Mouse (Mus musculus) frontal cortex, adult (tissue): ENCODE results near the gene Taf4.

Experiments
- ATAC-seq: cut with Nextera tagmentation; 2 replicates; pipeline ENCODE4 v1.9.2; 2017; ENCODE audit warnings: mild to moderate bottlenecking, moderate library complexity, mixed read lengths; ENCODE audit not compliant: low TSS enrichment

Taf4 gene

DNA sequence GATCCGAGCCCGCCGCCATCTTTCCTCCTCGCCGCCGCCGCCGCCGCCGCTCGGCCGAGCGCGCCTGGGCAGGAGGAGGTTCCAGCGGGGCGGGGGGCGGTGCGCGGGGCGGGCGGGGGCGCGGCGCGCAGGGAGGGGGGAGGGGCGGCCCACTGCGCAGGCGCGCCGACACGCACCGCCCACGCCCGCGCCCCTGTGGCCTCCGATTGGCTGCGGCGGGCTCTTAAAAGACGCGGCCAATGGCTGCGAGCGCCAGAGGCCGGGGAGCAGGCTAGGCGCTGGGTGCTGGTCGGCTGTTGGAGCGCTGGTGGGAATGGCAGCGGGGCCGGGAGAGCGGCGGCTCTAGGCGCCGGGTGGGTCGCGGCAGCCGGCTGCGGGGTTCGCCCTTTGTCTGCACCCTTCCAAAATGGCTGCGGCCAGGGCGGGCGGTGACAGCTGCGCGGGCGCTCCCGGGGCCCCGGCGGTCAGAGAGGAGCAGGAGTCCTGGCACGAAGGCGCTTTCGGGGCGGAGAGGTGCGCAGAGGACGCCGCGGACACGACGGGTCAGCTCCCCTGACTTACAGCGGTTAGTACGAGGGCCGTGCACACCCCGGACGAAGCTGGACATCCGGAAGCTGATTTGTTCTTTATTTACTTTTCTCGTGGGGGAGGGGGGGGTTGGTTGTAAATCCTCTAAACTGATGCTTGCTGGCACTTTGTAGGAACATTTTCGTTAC is at the start of gene Taf4:
TSS of gene Taf4 (minus strand) at position 19 of the 716 bp plus-strand sequence.
- peak; percentile 44; the same call in 1 of the 2 replicates for ATAC-seq

GRCm38 (mm10) chr2:180025861-180026200 is 49.4 kb upstream of the Taf4 start:
- no peak for ATAC-seq

GRCm38 (mm10) chr2:180025135-180025860 is 48.9 kb upstream of the Taf4 start:
- peak; percentile 22 for ATAC-seq

DNA sequence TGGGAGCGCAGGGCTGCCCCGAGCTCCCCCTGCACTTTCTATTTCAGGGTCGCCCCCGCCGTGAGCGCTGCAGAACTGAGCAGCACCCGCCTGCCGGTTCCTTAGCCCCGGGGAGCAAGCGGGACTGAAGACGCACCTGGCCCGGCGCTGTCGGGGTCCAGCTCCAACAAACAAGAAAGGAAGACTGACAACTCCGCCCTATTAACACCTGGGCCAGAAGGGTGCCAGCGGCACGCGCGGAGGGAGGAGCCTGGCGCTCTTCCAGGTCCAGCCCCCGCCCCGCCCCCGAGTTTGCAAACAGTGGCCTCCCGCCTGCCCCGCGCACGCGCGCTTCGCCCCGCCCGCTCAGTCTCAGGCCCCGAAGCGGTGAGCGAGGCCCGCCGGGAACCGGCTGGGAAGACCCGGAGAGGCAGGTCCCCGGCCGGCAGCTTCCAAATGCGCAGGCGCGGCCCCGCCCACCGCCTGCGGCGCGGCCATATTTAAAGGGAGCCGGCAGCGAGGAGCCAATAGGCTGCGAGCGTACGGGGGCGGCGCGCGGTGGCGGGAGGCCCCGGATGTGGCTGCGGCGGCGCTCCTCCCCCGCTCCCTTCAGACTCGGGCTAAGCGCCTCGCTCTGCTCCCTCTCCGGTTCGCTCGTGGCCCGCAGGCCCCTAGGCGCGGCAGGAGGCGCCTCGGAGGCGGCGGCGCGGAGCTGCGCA is 48.1 kb upstream of the Taf4 start, which contains the start of gene Lsm14b:
TSS of gene Lsm14b (plus strand) at position 587 of the 698 bp plus-strand sequence.
- ATAC-seq = peak; percentile 88

DNA sequence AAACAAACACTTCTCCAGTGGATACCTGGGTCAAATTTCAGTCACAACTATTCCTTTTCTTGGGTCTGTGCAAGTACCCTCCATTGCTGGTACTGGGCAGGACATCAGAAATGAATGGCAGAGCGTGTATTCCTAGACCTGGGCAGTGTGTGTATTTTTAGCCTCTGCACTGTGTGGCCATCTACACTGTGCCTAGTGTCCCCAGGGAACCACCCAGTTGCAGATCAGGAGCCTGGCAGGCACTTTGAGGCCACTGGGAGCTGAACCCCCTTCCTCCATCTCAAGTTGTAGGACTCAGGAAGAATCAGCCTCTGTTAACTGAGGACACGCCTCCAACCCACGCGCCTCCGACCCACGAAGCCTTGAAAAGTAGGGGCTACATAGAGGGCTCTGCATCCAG is 46.3 kb upstream of the Taf4 start:
- no peak for ATAC-seq

DNA sequence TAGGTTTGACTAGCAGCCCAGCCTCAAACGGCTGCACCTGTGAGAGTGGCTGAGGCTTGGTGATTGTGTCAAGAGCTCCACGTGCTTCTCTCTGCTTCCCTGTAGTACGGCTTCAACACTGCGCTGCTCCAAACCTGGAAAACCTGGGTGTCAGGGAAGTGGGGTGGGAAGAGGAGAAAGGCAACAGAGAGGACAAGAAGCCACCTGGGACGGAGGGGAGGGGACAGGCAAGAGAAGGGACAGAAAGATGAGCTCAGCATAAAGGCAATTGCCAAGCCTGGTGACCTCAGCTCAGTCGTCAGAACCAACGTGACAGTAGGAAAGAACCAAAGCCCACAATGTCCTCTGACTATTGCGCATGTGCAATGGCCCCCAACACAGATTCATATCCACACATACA is 44.5 kb upstream of the Taf4 start:
- ATAC-seq = no peak

GRCm38 (mm10) chr2:180020091-180020661 is 43.7 kb upstream of the Taf4 start:
- peak; percentile 47; the same call in 1 of the 2 replicates for ATAC-seq

DNA sequence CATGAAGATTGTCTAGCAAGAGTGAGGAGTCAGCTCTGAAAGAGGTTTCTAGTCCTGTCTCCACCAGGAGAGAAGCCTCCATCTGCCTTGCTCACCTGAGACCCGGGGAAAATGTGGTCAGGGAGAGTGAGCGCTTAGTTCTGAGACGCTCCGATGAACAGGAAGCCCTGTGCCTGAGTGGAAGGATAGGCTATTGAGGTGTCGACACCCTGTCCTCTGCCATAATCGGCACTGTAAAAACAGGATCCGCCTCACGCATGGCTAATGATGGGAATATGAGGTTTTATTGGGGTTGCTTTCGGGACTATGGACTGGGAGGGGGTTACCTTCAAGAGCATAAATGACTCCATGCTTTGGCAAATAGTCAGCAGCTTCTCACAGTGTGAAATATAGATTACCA is 42.1 kb upstream of the Taf4 start:
- no peak for ATAC-seq

- no peak for ATAC-seq
These were observed 41.2 kb upstream of the Taf4 start for GRCm38 (mm10) chr2:180017632-180018031.

DNA sequence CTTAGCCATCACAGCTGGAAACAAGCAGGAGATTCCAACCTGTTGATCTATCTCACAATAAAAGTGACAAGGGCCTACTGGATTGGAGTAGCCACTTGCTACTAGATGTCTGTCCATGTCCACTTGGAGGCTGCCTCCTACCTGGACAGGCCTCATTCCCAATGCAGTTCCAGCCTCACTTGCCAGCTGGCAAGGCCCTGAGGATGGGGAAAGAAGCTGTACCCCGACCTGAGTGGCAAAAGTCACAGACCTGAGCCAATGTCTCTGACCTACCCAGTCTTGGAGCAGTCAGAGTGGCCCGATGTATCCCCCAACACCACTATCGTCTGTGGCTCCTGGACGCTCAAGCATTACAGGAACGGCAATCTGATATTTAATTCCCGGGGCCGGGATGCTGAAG is 37.2 kb upstream of the Taf4 start:
- no peak for ATAC-seq

GRCm38 (mm10) chr2:180011370-180011769 is 34.9 kb upstream of the Taf4 start:
- no peak for ATAC-seq

- ATAC-seq = no peak
These were observed 34.2 kb upstream of the Taf4 start for GRCm38 (mm10) chr2:180010686-180011085.

DNA sequence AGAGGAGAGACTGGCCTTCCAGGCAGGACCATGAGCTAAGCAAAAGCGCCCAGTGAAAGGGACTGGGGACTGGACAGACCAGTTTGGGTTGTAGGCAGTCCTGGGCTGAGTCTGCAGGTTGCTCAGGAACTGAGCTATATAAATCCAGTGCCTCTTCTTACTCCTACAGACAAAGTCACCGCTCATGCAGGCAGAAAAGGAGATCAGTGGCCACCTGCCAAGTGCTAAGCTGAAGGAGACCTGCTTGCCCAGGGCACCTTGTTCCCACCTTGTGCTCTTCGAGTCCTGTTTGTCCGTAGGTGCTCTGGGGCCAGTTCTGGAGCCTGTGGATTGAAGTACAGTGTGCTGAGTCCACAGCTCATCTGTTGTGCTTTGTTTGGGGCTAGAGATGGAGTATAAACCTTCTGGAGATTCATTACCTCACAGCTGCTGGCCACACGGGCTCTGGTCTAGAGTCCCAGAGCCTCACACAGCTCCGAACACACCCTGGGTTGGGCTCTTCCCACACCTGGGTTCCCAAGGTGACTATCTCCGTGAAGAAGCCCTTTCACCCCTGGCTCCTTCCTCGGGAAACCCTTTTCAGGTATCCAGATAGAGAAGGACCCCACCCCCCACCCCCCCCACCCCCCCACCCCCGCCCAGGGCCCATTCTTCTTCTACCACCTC is 30.0 kb upstream of the Taf4 start:
- no peak for ATAC-seq

- ATAC-seq = no peak
These were observed 29.4 kb upstream of the Taf4 start for GRCm38 (mm10) chr2:180005656-180006351.

- no peak for ATAC-seq
These were observed 25.2 kb upstream of the Taf4 start for GRCm38 (mm10) chr2:180001635-180002034.

- ATAC-seq = no peak
These were observed 22.0 kb upstream of the Taf4 start for GRCm38 (mm10) chr2:179998431-179998830.

GRCm38 (mm10) chr2:179993071-179993470 is 16.6 kb upstream of the Taf4 start:
- no peak for ATAC-seq

DNA sequence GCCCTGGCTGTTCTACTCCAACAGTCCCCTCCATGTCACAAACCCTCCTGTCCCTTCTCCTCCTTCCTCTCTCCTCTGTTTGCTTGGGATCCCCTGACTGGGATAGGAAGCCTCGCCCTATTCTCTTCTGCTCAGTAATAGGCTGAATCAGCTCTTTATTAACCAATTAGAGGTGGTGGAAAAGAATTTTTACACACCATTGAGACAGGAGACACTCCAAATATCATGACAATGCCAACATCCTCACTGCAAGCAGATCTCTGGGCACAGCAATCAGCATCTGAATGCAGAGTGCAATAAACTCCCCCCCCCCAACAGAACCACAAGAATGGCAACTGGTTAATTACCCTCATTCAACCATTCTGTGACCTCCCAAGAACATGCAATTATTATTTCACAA is 12.7 kb upstream of the Taf4 start:
- ATAC-seq = no peak

GRCm38 (mm10) chr2:179986437-179987022 is 10.1 kb upstream of the Taf4 start:
- ATAC-seq = no peak

GRCm38 (mm10) chr2:179985695-179986094 is 9.2 kb upstream of the Taf4 start:
- no peak for ATAC-seq

DNA sequence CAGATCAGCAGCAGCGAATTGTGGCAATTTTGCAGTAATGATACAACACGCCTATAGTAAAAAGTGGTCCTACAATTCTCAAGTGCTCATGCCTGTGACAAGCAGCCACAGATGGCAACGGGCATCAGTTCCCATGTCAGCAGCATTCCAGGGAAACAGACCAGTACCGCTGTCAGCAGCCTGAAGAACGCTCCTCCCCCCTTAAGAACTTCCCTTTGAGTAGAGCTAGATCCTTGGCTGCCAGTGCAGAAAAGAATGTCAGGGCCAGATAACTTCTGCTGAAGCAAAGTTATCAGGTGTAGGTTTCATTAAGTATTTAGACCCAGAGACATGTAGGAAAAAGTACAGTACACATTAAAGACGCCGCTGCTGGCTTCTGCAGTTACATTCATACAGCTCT is 8.4 kb upstream of the Taf4 start:
- ATAC-seq = no peak
